Mouse (Mus musculus): ENCODE data around the gene Uchl5.

Gene Uchl5

DNA sequence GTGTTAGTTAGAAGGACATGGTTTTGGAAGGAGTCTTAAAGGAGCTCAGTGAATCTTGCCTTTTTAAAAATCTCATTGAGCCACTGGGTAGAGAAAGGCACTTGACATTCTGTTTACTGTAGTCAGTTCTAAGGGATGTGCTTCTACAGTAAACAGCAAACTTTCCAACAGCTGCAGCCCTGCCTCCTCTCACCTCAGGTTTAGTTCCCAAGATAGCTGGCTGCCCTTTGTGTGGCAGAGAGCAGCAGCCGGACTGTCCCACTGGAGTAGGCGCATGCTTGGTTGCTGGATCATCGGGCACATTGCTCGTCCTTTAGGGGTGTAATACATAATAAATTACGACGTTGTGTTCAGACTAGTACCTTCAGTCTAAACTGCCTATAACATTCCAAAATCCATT is 32.0 kb downstream of the Uchl5 start:
- no peak for DNase-seq

DNA sequence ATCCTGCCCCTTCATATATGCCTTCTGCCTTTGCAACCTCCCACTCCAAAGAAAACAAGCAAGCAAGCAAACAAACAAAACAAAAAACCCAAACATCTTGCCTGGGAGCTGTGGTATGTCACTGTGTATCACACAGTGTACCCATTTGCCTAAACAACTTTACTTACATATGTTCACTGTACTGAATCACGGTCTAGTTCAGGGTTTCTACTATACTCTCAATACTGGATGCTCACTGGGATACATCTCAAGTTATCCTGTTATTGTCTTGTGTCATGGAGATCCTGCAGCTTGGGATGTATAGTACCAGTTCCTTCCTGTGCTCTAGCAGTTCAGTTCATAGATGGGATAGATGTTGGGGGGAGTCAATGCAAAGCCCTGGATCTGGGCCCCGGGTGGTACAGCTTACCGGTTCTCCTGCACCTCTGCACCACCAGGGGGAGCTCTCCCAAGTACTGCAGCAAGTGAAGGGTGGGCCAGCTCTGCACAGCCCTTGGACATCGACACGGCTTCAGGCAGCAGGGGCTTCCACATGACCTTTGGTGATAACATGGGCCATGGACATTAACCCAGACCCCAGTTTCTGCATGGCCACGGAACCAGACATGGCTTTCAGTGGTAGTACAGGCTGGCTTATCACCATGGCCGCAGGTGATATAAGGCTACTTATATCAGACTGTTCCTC is 36.7 kb downstream of the Uchl5 start:
- DNase-seq: peak; percentile 91

DNA sequence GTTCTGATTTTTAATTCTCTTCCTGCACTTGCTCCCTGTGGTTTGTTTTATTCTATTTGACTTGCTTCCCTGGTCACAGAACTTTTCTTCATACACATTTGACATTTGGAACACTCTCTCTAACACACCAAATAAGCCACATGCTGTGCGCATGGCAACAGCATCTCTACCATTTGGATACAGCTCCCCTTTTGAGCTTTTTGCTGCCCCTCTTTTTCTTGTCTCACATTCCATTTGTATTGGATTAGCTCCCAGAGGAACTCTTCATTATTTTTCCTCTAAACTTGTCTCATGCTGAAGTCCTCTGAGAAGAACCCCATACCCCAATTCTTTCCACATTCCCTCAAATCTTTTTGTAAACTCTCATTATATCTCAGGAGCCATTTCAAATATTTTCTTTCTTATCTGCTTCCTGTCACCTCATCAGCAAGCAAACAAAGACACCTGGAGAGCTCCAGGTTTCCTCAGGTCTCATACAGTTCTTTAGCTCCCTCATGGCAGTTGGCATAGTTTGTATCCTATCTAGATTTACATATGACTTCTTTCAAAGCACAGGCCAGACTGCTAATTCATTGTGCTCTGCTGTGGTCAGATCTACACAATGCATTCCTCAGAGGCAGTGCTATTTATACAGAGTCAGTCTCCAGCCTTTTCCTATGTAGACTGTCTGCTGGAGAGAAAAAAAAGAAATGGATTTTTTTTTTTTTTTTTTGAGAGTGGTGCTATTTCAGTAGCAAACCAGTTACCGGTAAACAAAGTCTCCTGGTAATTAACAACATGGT is 43.2 kb downstream of the Uchl5 start:
- no peak for DNase-seq

DNA sequence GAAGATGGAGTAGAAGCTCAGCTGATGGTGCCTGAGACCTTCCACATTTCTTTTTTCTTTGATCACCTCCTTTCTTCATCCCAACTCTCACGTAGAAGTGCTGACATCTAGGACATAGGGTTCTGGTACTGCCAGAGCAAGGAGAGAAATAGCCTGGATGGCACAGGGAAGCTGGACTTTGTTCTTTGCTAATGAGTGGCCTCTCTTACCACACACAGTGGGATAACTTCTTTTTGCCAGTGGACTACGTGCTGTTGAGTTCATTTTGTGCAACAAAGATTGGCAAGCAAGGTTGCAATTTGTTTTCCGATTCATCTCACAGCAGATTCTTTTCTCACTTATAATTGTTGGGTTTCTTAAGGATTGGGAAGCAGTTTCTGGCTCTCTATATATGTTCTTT is 45.6 kb downstream of the Uchl5 start:
- DNase-seq: no peak

DNA sequence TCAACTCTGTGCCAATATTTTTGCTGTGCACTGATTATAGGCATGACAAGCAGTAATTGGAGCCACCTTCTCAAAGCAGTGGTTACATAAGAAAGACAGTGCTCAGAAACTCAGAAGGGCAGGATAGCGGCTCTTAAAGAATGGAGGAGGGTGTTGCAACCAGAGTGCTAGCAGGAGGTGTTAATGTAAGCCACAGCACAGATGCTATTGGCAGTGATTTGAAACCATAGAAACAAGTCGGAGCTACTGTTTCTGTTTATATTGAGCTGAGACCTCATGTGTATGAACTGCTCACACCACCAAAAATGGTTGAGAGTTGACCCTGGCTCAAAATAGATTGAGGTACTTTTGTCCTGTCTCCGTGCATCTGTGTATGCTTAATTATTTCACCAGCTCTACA is 53.6 kb downstream of the Uchl5 start:
- DNase-seq: no peak

DNA sequence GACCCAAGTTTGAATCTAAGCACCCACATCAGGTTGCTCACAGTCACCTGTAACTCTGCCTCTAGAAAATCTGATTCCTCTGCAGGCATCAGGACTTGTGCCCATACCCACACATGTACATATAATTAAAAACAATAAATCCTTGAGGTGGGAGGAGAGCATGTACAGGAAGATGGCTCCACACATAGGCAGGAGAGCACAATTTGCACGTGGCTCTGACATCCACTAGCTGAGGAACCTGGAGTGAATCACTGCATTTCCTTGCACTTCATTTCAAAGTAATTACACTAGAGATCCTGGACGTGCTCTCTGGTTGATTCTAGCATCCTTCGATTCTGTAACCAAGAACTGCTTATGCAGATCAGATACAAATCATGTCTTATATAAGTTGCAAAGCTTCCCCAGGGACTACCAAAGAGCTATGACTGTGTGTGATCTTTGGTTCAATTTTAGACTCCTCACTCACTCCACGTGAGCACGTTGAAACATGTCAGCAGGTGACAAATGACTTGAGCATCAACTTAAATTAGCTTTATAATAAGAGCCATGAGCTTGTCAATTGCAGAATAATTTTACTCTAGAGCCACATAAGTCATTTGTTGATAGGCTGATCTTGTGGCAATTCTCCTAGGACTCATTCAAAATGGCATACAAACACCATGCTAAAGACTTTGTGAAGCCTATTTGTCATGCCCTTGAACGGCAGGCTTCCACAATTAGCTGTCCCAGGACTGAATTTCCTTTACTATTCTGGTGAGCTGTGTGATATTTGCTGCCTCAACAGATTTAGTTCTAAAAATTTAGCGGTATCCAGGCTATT is 59.5 kb downstream of the Uchl5 start:
- no peak for DNase-seq

DNA sequence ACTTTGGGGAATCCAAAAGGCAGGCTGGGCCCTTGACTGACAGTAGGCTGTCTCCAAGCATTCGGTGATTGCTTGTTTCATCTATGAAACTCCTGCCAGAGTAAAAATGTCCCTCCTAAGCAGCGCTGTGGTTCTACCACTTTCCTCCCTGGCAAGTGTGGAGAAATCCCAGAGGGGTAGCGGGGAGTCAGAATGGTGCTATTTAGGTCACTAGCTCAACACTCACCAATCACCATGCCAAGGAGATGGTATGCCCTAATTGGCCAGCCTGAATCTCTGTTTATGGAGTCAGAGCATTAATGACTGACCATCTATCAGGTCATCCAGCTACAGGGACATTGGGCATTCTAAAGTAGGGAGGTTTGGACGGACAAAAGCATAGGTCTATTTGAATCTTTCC is 60.6 kb downstream of the Uchl5 start:
- DNase-seq: no peak

DNA sequence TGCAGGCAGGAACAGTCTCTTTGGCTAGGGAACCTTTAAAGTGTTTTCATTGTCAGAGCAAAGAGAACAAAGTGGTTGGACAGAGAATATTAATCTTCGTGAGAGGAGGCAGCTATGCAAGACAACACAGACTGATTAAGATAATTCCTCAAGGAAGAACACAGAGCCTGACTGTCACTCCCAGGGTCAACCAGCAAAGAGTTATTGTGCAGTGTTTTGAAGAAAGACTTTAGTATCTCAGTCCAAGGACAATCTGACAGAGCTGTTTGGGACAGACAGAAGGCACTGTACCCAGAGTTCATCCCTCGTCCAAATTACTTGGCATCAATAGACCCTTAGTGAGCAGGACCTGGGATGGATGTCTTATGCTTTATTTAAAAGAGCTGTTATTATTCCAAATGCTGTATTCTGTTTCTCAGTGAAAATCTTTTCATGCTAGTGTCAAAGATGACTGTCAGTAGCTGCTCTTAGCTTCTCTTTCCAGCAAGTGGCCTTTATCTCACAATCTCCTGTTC is 61.9 kb downstream of the Uchl5 start:
- DNase-seq: no peak

DNA sequence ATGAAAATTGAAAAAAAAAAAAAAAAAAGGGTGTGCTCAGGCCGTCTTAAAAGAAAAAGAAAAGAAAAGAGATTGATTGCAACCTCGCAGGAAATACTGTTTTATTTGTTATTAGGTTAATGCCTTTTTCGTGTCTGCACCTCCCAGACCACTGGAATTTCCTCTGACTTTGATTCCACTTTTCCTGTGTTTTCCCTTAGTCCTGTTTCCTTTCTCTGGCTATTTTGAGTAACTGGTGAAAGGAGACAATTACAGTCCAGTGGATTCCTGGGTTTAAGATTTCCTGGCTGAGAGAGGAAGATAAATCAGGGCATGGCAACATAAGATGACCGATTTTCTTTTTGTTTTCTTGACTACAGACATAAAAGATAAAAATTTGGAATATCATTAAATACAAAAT is 75.3 kb downstream of the Uchl5 start:
- DNase-seq: no peak

DNA sequence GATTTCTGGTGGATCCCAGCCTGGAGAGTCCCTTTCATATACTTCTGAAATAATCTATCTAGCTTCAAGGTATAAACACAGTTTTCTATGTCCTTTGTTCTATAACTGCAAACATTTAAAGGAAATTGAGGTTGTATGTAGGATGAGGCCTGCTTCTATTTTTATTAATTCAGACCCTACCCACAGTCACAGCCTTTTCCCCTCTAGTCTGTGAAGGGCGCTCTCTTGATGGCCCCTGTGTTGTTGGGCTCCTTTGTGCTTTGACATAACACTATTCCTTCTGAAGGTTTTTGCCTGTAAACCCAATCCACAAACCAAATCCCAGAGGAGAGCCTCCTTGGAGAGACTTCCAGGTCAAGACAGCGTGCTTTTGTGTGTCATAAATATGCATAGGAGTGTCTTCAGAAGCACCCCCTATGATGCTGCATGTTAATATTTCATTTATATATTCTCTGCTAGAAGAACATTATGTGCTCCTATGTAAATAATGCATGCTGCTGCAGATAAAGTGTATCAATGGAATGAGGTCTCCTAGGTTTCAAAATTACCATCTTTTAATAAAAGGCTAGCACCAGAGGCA is 75.8 kb downstream of the Uchl5 start:
- no peak for DNase-seq

DNA sequence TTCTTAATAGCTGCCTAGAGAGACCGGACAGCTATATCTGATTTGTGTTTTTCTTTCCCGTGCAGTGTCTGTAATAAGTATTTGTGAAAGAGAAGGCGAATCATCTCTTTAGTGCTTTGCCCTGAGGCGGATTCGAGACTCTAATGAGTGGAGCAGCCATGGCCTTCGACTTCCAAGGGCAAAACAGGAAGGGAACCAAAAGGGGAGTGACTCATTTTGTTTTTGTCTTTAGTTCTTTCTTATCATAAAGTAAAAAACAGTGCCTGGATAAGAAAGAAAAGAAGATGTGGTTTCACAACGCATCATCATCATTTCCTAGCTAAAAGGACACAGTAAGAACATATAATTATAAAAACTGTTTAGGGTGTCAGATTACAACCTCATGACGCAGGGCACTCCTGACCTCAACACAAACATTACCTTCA is 76.6 kb downstream of the Uchl5 start:
- DNase-seq: no peak

DNA sequence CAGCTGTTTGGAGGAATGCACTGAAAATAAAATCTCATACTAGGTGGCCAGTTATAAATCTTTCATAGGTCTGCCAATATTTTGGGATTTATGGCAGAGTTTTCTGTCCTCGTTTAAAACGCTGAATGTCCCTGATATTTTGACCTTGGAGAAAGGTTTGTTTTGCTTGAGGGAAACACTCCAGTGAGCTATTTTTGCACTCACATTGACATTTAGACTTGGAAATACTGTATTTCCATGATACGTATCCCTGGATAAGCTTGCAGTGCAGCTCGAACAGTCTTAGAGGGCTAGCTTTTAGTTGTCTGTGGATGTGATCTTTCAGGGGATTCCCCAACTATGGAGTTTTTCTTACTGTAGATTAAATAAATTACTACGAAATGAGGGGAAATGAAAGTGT is 78.6 kb downstream of the Uchl5 start:
- no peak for DNase-seq

Data from kidney, postnatal 10 days (tissue).